Mouse (Mus musculus) hematopoietic multipotent progenitor cell, adult 10-12 weeks (in vitro differentiated cells): ENCODE data around the gene Leng1. TPM values are rescaled to one million over a fixed set of nuclear protein-coding genes. Genes with fewer than 3 reads are reported as not detected.

ENCODE experiments used
- polyA plus RNA-seq: library from polyadenylated mRNA; stranded (reverse); fragments of >175 nt; gene quantifications from 2 replicates; pipeline ENCODE4 v1.2.3, GENCODE M21; 2012; ENCODE audit warnings: low replicate concordance

Leng1 gene
- 12.3 and 12.7 TPM in 2 replicates for polyA plus RNA-seq

DNA sequence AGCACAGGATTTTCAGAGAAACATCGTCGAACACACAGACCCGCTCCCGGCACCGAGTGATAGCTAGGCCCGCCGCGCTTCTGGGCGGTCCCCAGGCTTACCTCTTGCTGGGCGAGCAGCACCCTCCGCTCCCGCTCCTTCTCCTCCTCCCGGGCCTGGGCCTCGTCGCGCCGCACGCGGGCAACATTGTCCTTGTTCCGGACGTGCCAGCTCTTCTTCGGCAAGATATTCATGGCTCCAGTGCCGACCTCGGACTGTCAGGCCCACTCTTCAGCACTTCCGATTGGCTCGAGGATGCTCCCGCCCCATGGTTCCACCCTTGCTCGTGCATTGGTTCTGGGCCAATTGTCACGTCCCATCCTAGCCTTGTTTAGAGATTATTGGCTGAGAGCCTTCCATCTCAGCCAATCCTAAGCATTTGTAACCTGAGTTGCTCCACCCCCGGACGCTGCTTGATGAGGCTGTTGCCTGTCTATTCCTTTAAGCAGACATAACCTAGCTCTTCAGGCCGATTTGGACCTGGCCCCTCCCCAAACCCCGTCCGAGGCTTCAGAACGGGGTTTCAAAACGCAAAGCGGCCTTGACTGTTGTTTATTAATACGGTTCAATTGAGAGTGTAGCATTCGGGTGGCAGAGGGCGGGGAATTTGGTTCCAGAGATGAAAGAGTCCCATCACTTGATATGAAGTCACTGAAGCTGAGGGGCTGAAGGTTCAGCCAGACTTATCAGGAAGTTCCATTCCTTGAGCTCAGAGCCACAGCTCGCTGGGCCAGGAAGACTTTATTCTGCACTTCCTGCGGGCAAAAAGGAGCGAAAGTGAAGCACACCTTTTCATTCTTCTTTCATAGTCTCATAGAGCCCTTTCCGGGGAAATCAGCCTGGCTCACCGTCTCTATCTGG is at the start of gene Leng1:
Leng1 (minus strand) TSS at position 626 of the 900 bp plus-strand sequence.

GRCm38 (mm10) chr7:3703879-3704441 is 38.3 kb upstream of the Leng1 start, which contains the start of gene Rps9:
Rps9 (plus strand) TSS chr7:3703993.

GRCm38 (mm10) chr7:3692987-3693808 is 27.6 kb upstream of the Leng1 start, which contains the start of gene Mboat7:
Mboat7 (minus strand) TSS chr7:3693523.

DNA sequence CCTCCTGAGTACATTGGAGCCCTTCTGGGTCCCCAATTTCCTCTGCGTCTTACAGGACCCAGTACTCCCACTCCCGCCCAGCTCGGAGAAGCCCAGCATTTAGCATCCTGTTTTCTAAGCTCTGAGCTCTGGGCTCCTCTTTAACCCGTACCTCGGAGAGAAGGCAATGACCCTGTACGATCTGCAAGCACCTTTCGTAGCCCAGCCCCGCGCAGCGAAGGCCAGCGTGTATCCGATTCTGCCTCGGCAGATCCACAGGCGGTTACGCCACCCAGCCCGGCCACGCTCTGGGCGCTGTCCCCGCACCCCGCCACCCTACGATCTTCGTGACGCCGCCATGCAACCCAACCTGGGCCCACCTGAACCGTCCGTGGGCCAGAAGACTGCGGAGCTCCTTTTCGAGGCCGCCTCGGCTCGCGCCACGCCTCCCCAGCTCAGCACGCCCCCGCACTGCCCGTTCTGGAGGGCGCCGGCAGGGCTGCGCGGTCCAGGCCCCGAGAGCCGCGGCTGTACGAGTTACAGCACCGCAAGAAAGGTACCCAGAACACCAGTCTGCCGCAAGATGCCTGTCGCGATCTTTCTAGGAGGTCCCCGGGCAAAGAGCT is 26.8 kb upstream of the Leng1 start, which contains the start of gene Tsen34:
Tsen34 (plus strand) TSS at position 482 of the 605 bp plus-strand sequence.

GRCm38 (mm10) chr7:3677342-3677741 is 11.7 kb upstream of the Leng1 start, which contains the start of gene Tmc4:
Tmc4 (minus strand) TSS chr7:3677553.

GRCm38 (mm10) chr7:3644672-3645487 is 20.8 kb downstream of the Leng1 start, which contains the start of gene Cnot3:
Cnot3 (plus strand) TSS chr7:3645268.

GRCm38 (mm10) chr7:3629543-3630477 is 35.8 kb downstream of the Leng1 start, which contains the start of the genes Tfpt and Prpf31:
Tfpt (minus strand) TSS chr7:3629929.
Prpf31 (plus strand) TSS chr7:3629985.

DNA sequence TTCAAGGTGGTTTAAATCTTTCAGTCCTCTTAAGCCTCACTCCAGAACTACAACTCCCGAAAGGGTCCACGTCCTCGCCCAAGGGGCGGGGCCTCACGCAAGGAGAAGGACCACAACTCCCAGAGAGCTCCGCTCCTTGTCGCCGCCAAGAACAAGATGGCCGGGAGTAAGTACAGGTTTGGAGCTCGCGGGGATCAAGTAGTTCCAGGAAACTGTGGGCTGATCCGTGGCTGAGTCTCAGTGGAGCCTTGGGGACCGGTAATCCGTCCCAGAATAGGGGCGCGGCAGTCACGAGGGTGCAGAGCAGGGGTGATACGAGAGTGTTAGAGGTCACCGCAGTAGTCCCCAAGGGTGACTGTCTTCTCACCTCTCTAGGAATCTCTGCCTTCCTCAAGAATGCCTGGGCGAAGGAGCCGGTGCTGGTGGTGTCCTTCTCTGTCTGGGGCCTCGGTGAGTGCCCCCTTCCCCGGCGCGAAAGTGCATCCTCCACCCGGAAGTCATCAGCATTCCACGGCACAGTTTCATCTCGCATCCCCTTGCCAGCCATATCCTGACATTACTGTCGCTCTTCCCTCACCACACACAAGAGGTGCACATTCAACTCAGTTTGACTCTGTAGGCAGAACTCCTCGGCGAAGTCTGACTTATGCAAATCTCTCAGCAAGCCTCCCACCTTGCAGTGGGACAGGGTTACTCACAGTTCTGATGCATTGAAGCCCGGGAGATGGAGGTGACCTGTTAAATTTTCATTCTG is 48.2 kb downstream of the Leng1 start, which contains the start of gene Ndufa3:
Ndufa3 (plus strand) TSS at position 132 of the 754 bp plus-strand sequence.

DNA sequence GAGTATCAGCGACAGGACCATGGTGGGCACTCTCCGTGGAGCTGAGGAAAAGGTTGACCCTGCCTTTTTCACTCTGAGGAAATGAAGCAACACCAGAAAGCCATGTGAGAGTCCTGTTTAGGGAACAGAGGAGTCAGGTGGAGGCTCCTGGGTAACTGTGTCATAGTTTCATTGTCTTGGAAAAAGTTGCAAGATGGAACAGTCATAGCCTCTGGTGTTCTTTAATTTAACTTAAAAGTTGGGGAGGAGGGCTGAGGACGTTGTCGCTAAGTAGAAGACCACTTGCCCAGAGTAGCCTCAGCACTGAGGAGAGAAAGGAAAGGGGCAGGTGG is 49.6 kb downstream of the Leng1 start, which contains the start of gene Oscar:
Oscar (minus strand) TSS at position 101 of the 332 bp plus-strand sequence.

Other genes starting within 250 kb of the Leng1 start
- 0.56 TPM in 1 of 2 replicates, not detected in the other for gene Cacng6, start 241.6 kb downstream of the Leng1 start, polyA plus RNA-seq
- 0.34 and 0.93 TPM in 2 replicates for gene Tarm1, start 163.2 kb downstream of the Leng1 start, polyA plus RNA-seq
- gene Oscar, start 49.7 kb downstream of the Leng1 start, polyA plus RNA-seq: not detected in 2 replicates
- gene Ndufa3, start 48.5 kb downstream of the Leng1 start, polyA plus RNA-seq: 27.0 and 40.6 TPM in 2 replicates
- 20.6 and 34.3 TPM in 2 replicates for gene Tfpt, start 35.9 kb downstream of the Leng1 start, polyA plus RNA-seq
- gene Prpf31, start 35.9 kb downstream of the Leng1 start, polyA plus RNA-seq: 11.3 and 22.6 TPM in 2 replicates
- gene Cnot3, start 20.6 kb downstream of the Leng1 start, polyA plus RNA-seq: 337 and 537 TPM in 2 replicates
- 5.6 and 9.1 TPM in 2 replicates for gene Tmc4, start 11.7 kb upstream of the Leng1 start, polyA plus RNA-seq
- gene Tsen34, start 27.0 kb upstream of the Leng1 start, polyA plus RNA-seq: 53.9 and 185 TPM in 2 replicates
- gene Mboat7, start 27.7 kb upstream of the Leng1 start, polyA plus RNA-seq: 125 and 266 TPM in 2 replicates
- gene Rps9, start 38.2 kb upstream of the Leng1 start, polyA plus RNA-seq: 144 and 1,440 TPM in 2 replicates
- 24.2 and 41.3 TPM in 2 replicates for gene Pirb, start 54.6 kb upstream of the Leng1 start, polyA plus RNA-seq
- 0.24 and 0.38 TPM in 2 replicates for gene Gm15448, start 159.8 kb upstream of the Leng1 start, polyA plus RNA-seq
- gene Pira2, start 179.2 kb upstream of the Leng1 start, polyA plus RNA-seq: 2.6 and 2.7 TPM in 2 replicates
- gene Gm14548, start 232.3 kb upstream of the Leng1 start, polyA plus RNA-seq: 3.0 and 5.9 TPM in 2 replicates
- 3.2 and 5.7 TPM in 2 replicates for gene Lilra6, start 249.7 kb upstream of the Leng1 start, polyA plus RNA-seq